Mouse (Mus musculus) layer of hippocampus, postnatal 14 days (tissue): Measurements from ENCODE around the gene M6pr. TPM values are rescaled to one million over a fixed set of nuclear protein-coding genes. Genes with fewer than 3 reads are reported as not detected.
"Not testable (repeated sequence)": the region's sequence is repeated elsewhere in the genome, so short reads cannot be mapped to it uniquely, and the experiment has no call there.

Experiments used
- DNase-seq, 2 experiments: peaks; one replicate each; pipeline ENCODE4 v3.0.0; 2021 to 2022; ENCODE audit warnings: low spot score in 2 of 2, mixed read lengths in 1 of 2
- total RNA-seq, 2 experiments: library from RNA; stranded (reverse); gene quantifications; 2 replicates each; pipeline ENCODE4 v1.2.3; 2021

The M6pr gene
- total RNA-seq, 2 experiments from 2014 or later, result 55.3 to 57.5 TPM

- no peak for DNase-seq
These were observed 32.0 kb downstream of the M6pr start, which contains the start of gene Phc1 for GRCm38 (mm10) chr6:122340349-122341000. Gene Phc1 (minus strand): TSS chr6:122340561.

GRCm38 (mm10) chr6:122341038-122341810, 32.7 kb downstream of the M6pr start:
- no peak for DNase-seq

GRCm38 (mm10) chr6:122342125-122342524, 33.6 kb downstream of the M6pr start:
- DNase-seq, result no peak

GRCm38 (mm10) chr6:122343719-122344118, 35.2 kb downstream of the M6pr start:
- DNase-seq, result no peak

GRCm38 (mm10) chr6:122344386-122345116, 36.0 kb downstream of the M6pr start:
- no peak for DNase-seq

- DNase-seq, result no peak
These were observed 37.2 kb downstream of the M6pr start for GRCm38 (mm10) chr6:122345731-122346130.

- DNase-seq, result no peak
These were observed 37.9 kb downstream of the M6pr start for GRCm38 (mm10) chr6:122346399-122346798.

GRCm38 (mm10) chr6:122347326-122347725, 38.8 kb downstream of the M6pr start:
- not testable (repeated sequence) for DNase-seq

- no peak for DNase-seq
These were observed 47.4 kb downstream of the M6pr start for GRCm38 (mm10) chr6:122355909-122356308.

- DNase-seq, result no peak
These were observed 48.6 kb downstream of the M6pr start for GRCm38 (mm10) chr6:122357089-122357488.

- DNase-seq, result no peak
These were observed 57.2 kb downstream of the M6pr start for GRCm38 (mm10) chr6:122365706-122366105.

GRCm38 (mm10) chr6:122366287-122366686, 57.8 kb downstream of the M6pr start:
- no peak for DNase-seq

- DNase-seq, result no peak
These were observed 58.5 kb downstream of the M6pr start for GRCm38 (mm10) chr6:122366976-122367375.

Other genes starting within 250 kb of the M6pr start
- under 1 TPM; 0.26 to 0.39 TPM for gene Klrg1, start 25.8 kb upstream of the M6pr start, total RNA-seq
- 10 to 100 TPM; 61.8 to 64.9 TPM for gene Phc1, start 31.8 kb downstream of the M6pr start, total RNA-seq
- gene Rimklb, start 190.0 kb downstream of the M6pr start, total RNA-seq, result 100 to 1,000 TPM; 145 to 150 TPM
- gene Mfap5, start 197.1 kb downstream of the M6pr start, total RNA-seq, result 1 to 10 TPM; 1.1 to 2.1 TPM
- not detected for gene Aicda, start 245.1 kb downstream of the M6pr start, total RNA-seq